Comparison of ENCODE assay signal across 23 mouse cellular contexts in genomic region chr15:95892171-95892570, GRCm38 (mm10).
"Had no signal": no experiment of that assay in that cellular context is flagged by ENCODE, and none has a peak within 500 bp of the region (broad histone marks: within the 10 kb centered on the region; RNA-seq: fewer than 3 reads in every experiment).

No protein-coding gene starts in this region.

- H3K36me3 ChIP-seq: midbrain, embryonic 12.5 days had no signal

- H3K9me3 ChIP-seq: kidney, embryonic 15.5 days; limb, embryonic 10.5 days; liver, embryonic 15.5 days; midbrain, embryonic 12.5 days; midbrain, embryonic 15.5 days; neural tube, embryonic 13.5 days; stomach, embryonic 15.5 days had no signal

- H3K9ac ChIP-seq: kidney, embryonic 15.5 days; limb, embryonic 13.5 days; liver, embryonic 12.5 days; liver, embryonic 15.5 days; midbrain, embryonic 12.5 days; midbrain, embryonic 15.5 days; neural tube, embryonic 13.5 days; stomach, embryonic 15.5 days had no signal

- DNase-seq: kidney, adult 11 months; kidney, adult 8-10 months; kidney, postnatal 10 days; kidney, postnatal 36 days; liver; lung, adult 18-20 months; lung, postnatal 14 days; lung, postnatal 4 days; retina, postnatal 1 day; right cerebral cortex, postnatal 25 days; spleen, adult 18-20 months; thymus, adult 18-20 months; thymus, postnatal 14 days had no signal

- H3K27me3 ChIP-seq: kidney, embryonic 15.5 days; limb, embryonic 13.5 days; liver, embryonic 12.5 days; liver, embryonic 15.5 days; midbrain, embryonic 12.5 days; midbrain, embryonic 15.5 days; neural tube, embryonic 13.5 days; stomach, embryonic 15.5 days had no signal

- H3K27ac ChIP-seq: kidney, embryonic 15.5 days; limb, embryonic 10.5 days; limb, embryonic 13.5 days; liver, embryonic 12.5 days; liver, embryonic 15.5 days; midbrain, embryonic 12.5 days; midbrain, embryonic 15.5 days; neural tube, embryonic 13.5 days; stomach, embryonic 15.5 days had no signal

- H3K4me1 ChIP-seq: stomach, embryonic 15.5 days had no signal

- H3K4me3 ChIP-seq: kidney, embryonic 15.5 days; limb, embryonic 10.5 days; limb, embryonic 13.5 days; liver, embryonic 12.5 days; liver, embryonic 15.5 days; midbrain, embryonic 12.5 days; midbrain, embryonic 15.5 days; myocyte; neural tube, embryonic 13.5 days; stomach, embryonic 15.5 days had no signal

- ATAC-seq: liver, embryonic 12.5 days; midbrain, embryonic 15.5 days had no signal

- H3K4me2 ChIP-seq: kidney, embryonic 15.5 days; limb, embryonic 13.5 days; liver, embryonic 12.5 days; liver, embryonic 15.5 days; midbrain, embryonic 12.5 days; midbrain, embryonic 15.5 days; neural tube, embryonic 13.5 days; stomach, embryonic 15.5 days had no signal
